Mouse (Mus musculus): Measurements from ENCODE around the gene Baz2a.
"Not testable (repeated sequence)": the region's sequence is repeated elsewhere in the genome, so short reads cannot be mapped to it uniquely, and the experiment has no call there.

Gene Baz2a

GRCm38 (mm10) chr10:128081807-128082476, 9.4 kb upstream of the Baz2a start:
- DNase-seq (ENCODE audit: inconsistent age in 2 of 2, low spot score in 1 of 2): no peak

DNA sequence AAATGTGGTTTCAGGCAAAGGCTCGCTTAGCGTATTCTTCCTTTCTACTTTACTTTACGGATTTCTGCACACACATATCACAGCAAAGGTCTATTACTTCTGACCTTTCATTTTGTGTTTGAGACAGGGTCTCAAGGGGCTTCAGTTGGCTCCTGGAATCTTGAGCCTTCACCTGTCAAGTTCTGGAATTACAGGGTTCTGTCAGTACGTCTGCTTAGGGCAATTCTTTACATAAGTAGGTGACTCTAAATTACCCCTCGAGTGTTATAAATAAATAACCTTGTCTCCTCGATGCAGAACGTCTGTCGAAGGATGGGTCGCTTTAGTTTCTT, 8.9 kb upstream of the Baz2a start:
- no peak for DNase-seq (ENCODE audit: inconsistent age in 2 of 2, low spot score in 1 of 2)

- peak; percentile 97 to 100 for DNase-seq (ENCODE audit: inconsistent age in 2 of 2, low spot score in 1 of 2)
Observed at GRCm38 (mm10) chr10:128082880-128083421, 8.4 kb upstream of the Baz2a start, which contains the start of gene Atp5b. Gene Atp5b (plus strand): TSS chr10:128083273.

DNA sequence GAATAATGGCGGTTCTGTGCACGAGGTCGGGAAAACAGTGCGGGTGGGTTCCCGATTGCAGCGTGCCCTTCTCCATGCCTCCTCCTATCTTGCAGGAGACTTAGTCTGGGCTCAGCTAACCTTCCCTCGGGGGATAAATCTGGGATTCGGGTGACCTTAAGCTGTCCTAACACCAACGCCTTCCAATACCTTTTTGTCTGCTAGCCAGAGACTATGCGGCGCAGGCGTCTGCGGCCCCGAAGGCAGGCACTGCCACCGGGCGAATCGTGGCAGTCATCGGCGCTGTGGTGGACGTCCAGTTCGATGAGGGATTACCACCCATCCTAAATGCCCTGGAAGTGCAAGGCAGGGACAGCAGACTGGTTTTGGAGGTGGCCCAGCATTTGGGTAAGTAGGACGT, 7.7 kb upstream of the Baz2a start:
- DNase-seq (ENCODE audit: inconsistent age in 2 of 2, low spot score in 1 of 2): peak in 1 of 2 experiments; percentile 53

- DNase-seq (ENCODE audit: inconsistent age in 2 of 2, low spot score in 1 of 2): peak in 1 of 2 experiments; percentile 19
Observed at GRCm38 (mm10) chr10:128084160-128084559, 7.2 kb upstream of the Baz2a start.

GRCm38 (mm10) chr10:128086391-128086790, 5.0 kb upstream of the Baz2a start:
- DNase-seq (ENCODE audit: inconsistent age in 2 of 2, low spot score in 1 of 2): peak in 1 of 2 experiments; percentile 63

DNA sequence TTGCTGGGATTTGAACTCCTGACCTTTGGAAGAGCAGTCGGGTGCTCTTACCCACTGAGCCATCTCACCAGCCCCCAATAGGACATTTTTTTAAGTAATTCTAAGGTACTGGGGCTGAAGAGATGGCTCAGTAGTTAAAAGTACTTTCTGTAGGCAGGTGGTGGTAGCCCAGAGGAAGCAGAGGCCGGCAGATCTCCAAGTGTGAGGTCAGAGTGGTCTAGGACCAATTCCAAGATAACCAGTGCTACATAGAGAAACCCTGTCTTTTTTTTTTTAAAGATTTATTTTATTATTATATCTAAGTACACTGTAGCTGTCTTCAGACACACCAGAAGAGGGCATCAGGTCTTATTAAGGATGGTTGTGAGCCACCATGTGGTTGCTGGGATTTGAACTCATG, 4.2 kb upstream of the Baz2a start:
- DNase-seq (ENCODE audit: inconsistent age in 2 of 2, low spot score in 1 of 2): not testable (repeated sequence)

DNA sequence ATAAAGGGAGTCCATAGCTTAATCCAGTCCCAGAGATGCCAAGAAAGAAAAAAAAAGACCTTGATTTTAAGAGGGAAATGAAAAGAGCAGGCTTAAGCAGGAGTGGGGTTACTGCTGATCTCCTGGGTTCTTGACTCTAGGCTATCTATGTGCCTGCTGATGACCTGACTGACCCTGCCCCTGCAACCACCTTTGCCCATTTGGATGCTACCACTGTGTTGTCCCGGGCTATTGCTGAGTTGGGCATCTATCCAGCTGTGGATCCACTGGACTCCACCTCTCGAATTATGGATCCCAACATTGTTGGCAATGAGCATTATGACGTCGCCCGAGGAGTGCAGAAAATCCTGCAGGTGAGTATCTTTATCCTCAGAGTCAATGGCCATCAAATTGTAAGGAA, 3.2 kb upstream of the Baz2a start:
- DNase-seq (ENCODE audit: inconsistent age in 2 of 2, low spot score in 1 of 2): no peak

- no peak for DNase-seq (ENCODE audit: inconsistent age in 2 of 2, low spot score in 1 of 2)
Observed at GRCm38 (mm10) chr10:128089842-128090241, 1.5 kb upstream of the Baz2a start.

DNA sequence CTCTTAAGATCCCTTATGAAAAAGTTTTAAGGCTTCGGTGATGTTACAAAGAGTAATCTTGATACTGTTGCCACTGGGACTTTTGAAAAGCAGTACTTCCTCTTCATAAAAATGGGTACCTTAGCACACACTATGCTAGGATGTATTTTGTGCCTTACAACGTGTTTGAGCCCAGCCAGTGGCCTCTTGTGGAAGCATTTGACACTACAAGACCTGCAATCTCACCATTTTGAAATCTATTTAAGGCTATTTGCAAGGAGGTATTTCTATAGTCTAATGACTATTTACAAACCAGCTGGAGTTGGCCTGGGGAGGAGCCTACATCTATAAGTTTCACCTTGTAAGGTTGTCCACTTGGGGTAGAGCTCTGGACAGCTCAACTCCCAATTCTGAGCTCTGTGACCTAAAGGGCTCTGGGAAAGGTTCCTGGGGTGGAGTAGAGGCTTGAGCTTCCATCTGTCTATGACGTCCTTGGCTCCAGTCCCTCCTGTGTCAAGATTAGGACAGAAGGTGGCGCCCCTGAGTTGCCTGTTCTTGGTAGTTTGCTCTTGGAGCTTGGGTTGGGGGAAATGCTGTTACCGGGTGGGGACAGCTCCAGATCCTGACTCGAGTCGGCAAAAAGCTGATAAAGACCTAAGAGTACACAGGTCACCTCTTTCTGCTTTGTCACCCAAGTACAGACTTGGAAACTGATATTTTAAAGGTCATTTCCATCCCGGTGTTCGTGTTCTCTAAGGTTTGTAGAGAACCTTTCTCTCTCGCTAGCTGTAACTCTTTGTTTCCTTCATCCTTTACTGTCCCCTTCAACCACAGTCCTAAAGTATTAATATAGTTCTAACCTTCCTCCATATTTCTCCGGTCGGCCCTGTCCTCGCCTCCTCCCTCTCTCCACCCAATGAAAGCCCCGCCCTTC, 470 bp upstream of the Baz2a start:
- DNase-seq (ENCODE audit: inconsistent age in 2 of 2, low spot score in 1 of 2): peak; percentile 91 to 97

- peak; percentile 90 to 95 for DNase-seq (ENCODE audit: inconsistent age in 2 of 2, low spot score in 1 of 2)
Observed at GRCm38 (mm10) chr10:128092506-128093495, 1.4 kb downstream of the Baz2a start.

DNA sequence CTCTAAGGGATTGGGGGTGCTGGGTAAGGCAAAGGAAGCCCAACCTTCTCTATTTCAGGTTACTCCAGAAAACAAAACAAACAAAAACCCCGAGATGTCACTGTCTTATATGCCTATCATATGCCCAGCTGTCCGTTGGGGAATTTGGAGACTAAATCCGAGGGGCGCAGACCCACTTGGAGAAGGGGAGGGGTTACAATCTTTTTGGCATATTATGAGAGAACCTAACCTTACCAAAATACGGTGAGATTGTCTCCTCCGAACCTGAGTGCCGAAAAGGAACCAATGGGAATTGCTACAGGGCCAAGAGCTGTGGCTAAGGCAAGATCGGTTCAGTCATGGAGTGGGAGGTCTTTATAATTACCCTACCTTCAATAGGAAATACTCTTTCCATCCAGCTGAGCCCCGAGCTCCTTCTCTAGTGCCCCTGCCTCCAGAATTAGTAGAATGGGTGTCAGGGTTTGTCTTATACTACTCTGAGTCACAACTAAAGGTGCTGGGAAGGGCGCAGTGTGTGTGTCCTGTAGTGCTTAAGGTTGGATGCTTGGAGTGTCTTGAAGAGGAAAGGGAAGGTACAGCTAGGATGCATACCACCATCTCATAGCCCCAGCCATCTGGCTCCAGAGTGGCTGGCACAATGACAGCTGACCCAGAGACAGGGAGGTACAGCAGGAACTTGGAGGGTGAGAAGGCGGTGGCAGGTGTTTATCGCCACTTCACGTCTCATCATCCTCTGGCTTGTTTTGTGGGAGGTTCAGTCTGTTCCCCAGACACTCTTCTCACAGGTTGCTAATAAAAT, 2.3 kb downstream of the Baz2a start:
- peak; percentile 53 to 73 for DNase-seq (ENCODE audit: inconsistent age in 2 of 2, low spot score in 1 of 2)

- DNase-seq (ENCODE audit: inconsistent age in 2 of 2, low spot score in 1 of 2): peak; percentile 93 to 96
Observed at GRCm38 (mm10) chr10:128094340-128094968, 3.1 kb downstream of the Baz2a start.

DNA sequence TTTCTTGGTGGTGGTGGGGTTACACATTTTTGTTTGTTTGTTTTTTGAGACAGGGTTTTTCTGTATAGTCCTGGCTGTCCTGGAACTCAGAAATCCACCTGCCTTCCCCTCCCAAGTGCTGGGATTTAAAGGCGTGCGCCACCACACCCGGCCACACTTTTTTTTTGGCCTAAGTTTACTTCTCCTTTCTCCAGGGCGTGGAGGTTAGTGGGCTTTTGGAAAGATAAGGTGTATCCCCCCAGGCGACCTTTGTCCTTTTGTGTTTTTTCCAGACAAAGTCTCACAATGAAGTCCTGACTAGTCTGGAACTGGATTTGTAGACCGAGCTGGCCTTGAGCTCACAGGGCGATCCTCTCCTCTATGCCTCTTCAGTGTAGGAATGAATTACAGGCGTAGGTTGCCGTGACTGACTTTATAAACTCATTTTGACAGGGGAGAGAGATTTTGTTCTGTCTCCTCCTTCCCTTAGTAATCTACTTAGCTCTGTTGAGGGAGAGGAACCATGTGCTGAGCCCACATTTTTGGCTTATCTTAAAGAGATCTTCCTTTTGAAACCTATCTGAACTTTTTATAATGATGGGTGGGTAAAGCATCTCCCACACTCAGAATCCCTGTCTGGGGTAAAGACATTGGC, 3.7 kb downstream of the Baz2a start:
- DNase-seq (ENCODE audit: inconsistent age in 2 of 2, low spot score in 1 of 2): no peak

DNA sequence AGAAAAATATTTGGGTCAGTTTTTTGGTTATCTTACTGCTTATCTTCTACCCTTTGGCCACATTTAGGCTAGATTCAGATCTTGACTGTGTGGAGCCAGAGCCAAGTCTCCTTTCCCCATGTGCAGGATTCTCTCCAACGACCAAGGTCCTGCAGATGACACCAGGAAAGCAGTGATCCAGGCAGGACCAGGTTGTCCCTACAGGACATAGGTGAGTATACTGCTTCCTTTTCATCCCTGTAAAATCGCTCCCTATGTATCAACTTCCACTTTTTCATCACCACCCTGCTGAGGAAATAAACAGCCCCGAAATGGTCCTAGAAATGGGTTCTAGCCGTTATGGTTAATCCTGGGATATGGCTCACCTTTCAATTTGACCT, 4.9 kb downstream of the Baz2a start:
- no peak for DNase-seq (ENCODE audit: inconsistent age in 2 of 2, low spot score in 1 of 2)

- peak; percentile 83 to 95 for DNase-seq (ENCODE audit: inconsistent age in 2 of 2, low spot score in 1 of 2)
Observed at GRCm38 (mm10) chr10:128096693-128097586, 5.6 kb downstream of the Baz2a start.

DNA sequence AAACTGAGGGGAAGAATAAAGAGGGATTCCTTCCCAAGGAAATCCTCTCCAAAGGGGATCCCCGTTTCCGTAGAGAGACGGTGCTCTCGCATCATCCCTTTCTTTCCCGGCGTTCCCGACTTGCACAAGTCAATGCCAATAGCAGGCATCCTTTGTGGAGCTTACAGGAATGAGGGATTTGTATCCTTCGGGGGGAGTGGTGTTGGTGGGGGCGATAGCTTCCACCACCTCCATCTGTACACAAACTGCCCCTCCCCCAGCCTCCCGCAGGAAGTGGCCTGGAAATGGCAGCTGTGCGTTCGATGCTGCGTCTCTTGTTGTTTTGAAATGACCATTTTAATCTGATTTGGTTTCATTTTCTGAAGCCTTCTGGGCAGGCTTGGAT, 6.2 kb downstream of the Baz2a start:
- DNase-seq (ENCODE audit: inconsistent age in 2 of 2, low spot score in 1 of 2): peak; percentile 69 to 87

Data from adrenal gland, adult (tissue).